Mouse (Mus musculus) kidney, postnatal 25 days (tissue): ENCODE results near the gene Tas2r123.

Experiments
- DNase-seq, 2 experiments: peaks; one replicate each; pipeline ENCODE4 v3.0.0; 2021; ENCODE audit warnings: mixed read lengths in 2 of 2

Gene Tas2r123

DNA sequence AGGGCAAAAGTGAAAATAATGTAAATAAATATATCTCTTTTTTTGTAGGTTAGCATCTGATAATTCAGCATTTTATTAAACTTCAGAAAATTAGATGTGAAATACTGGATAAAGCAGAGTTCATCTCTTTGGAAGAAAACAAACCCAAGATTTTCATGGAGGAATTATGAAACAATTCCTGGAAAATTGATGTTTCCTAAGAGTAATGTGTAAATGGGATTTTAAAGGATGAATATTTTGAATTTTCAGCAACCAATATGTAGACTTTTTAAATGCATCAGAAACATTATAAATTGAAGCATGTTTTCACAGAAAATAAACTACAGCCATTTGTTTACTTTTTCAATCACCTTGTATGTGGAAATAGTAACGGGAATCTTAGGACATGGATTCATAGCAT lies at the start of gene Tas2r123:
Tas2r123 (plus strand) TSS at position 301 of the 400 bp plus-strand sequence.
- no peak for DNase-seq

GRCm38 (mm10) chr6:132802518-132802917 lies 44.4 kb upstream of the Tas2r123 start, which contains the start of gene Tas2r117:
Tas2r117 (plus strand) TSS chr6:132802818.
- DNase-seq = no peak

DNA sequence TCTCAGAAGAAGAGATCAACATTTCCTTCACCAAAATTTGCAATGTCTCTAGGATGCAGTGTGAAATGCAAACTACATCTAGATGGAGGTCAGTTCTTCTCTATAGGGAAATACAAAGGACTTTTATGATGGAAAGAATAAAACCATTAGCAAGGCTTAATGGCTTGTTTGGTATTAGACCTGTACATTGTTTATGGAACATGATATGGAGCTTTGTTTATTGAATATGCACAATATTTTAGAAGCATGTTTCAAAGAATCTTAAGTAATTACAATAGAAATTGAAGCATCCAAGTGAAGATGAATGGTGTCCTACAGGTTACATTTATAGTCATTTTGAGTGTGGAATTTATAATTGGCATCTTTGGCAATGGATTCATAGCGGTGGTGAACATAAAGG lies 8.2 kb downstream of the Tas2r123 start, which contains the start of gene Tas2r116:
Tas2r116 (plus strand) TSS at position 301 of the 400 bp plus-strand sequence.
- DNase-seq = no peak

DNA sequence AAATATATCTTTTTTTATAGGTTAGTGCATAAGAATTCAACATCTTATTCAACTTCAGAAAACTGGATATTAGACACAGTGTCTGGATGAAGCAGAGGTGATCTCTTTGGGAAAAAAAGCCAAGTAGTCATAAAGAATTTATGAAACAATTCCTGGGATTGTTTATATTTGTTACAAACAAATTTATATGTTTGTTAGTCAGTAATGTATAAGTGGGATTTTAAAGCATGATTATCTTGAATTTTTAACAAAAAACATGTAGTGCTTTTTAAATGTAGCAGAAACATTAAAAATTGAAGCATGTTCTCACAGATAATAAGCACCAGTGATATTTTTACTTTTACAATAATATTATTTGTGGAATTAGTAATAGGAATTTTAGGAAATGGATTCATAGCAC lies 20.8 kb downstream of the Tas2r123 start, which contains the start of gene Tas2r110:
Tas2r110 (plus strand) TSS at position 301 of the 400 bp plus-strand sequence.
- no peak for DNase-seq

DNA sequence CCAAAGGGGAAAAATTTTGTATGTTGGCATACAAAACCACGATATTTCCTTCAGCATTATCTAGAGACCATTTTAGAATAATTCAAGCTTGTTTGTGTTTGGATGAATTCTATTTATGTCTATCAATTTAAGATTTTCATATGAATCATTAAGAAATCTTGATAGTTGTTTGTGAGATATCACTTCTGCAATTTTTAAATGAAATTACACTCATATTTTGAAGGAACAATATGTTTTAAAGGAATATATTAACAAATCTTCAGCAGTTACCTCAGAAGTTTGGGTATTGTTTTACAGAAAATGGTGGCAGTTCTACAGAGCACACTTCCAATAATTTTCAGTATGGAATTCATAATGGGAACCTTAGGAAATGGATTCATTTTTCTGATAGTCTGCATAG lies 45.8 kb downstream of the Tas2r123 start, which contains the start of gene Tas2r113:
Tas2r113 (plus strand) TSS at position 301 of the 400 bp plus-strand sequence.
- no peak for DNase-seq
